Mouse (Mus musculus): ENCODE results near the gene Mdk. TPM values are rescaled to one million over a fixed set of nuclear protein-coding genes. Genes with fewer than 3 reads are reported as not detected.

Gene Mdk
- polyA plus RNA-seq, 1 experiment from 2014 or later: 1,773 TPM

- no peaks in the 10 kb centered on the region for H3K27me3 ChIP-seq (ENCODE audit: poor library complexity, severe bottlenecking)
- no peak overlapping the region for H3K27ac ChIP-seq
- 93% methylated on average over 4 of the region's 4 CpGs for WGBS
- H3K36me3 ChIP-seq (replicated peaks): peaks cover 28% of the 10 kb centered on the region
- H3K9me3 ChIP-seq: no peaks in the 10 kb centered on the region
- H3K4me3 ChIP-seq: no peak overlapping the region
- DNase-seq (ENCODE audit: extremely low spot score, low spot score): no peak
- H3K4me1 ChIP-seq: peaks cover under 1% of the 10 kb centered on the region
Observed at GRCm38 (mm10) chr2:91883961-91884360, 48.1 kb downstream of the Mdk start.

Small RNA genes within 50 kb of the gene (microRNA-seq; reads per million reads assigned to microRNA genes)
- gene Mir6999: not detected

Other genes with a start within 250 kb of the Mdk start
- gene Atg13, start 221.7 kb downstream of the Mdk start, polyA plus RNA-seq (2016; fragmentation: Nextera tagmentation; extraction: Ambion mirVana): 20.6 and 21.6 TPM in 2 replicates
- gene Harbi1, start 221.4 kb downstream of the Mdk start, polyA plus RNA-seq (2016; fragmentation: Nextera tagmentation; extraction: Ambion mirVana): 22.9 and 23.2 TPM in 2 replicates
- 21.5 and 23.2 TPM in 2 replicates for gene Ambra1, start 202.2 kb downstream of the Mdk start, polyA plus RNA-seq (2016; fragmentation: Nextera tagmentation; extraction: Ambion mirVana)
- 0.12 and 0.77 TPM in 2 replicates for gene Chrm4, start 5.0 kb downstream of the Mdk start, polyA plus RNA-seq (2016; fragmentation: Nextera tagmentation; extraction: Ambion mirVana)
- gene Gm9821, start 13.4 kb upstream of the Mdk start, polyA plus RNA-seq (2016; fragmentation: Nextera tagmentation; extraction: Ambion mirVana): 0.44 and 0.52 TPM in 2 replicates
- 35.1 and 39.1 TPM in 2 replicates for gene Dgkz, start 43.6 kb upstream of the Mdk start, polyA plus RNA-seq (2016; fragmentation: Nextera tagmentation; extraction: Ambion mirVana)
- gene Creb3l1, start 92.2 kb upstream of the Mdk start, polyA plus RNA-seq (2016; fragmentation: Nextera tagmentation; extraction: Ambion mirVana): 0.73 and 0.86 TPM in 2 replicates
- gene Phf21a, start 160.8 kb upstream of the Mdk start, polyA plus RNA-seq (2016; fragmentation: Nextera tagmentation; extraction: Ambion mirVana): 38.3 and 42.7 TPM in 2 replicates